Mouse (Mus musculus) forelimb bud, embryonic 11.5 days (tissue): Measurements from ENCODE around the gene P2rx6.
"Not testable (repeated sequence)": the region's sequence is repeated elsewhere in the genome, so short reads cannot be mapped to it uniquely, and the experiment has no call there.

Experiments used
- DNase-seq: peaks from one replicate; pipeline ENCODE4 v3.0.0-alpha.2; 2012; ENCODE audit warnings: low read depth, low spot score

Gene P2rx6

DNA sequence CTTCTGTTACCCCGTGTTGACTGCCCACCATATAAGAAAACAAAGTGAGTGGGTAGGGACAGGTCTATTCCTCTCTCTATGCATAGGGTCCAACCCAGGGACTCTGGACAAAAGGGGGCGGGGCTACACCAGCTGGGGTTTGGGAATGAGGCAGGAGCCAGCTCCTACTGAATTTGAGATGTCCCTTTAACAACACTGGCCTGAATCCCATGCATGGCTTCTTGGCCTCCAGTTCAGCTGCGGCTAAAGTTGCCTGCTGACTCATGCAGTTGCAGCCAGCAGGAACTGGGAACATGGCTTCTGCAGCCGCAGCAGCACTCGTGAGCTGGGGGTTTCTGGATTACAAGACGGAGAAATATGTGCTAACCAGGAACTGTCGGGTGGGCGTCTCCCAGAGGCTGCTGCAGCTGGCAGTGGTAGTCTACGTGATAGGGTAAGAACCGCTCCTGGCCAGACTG lies at the start of gene P2rx6:
Gene P2rx6, plus strand, starts transcription at position 135 of the 458 bp plus-strand sequence.
- DNase-seq: peak; percentile 42

DNA sequence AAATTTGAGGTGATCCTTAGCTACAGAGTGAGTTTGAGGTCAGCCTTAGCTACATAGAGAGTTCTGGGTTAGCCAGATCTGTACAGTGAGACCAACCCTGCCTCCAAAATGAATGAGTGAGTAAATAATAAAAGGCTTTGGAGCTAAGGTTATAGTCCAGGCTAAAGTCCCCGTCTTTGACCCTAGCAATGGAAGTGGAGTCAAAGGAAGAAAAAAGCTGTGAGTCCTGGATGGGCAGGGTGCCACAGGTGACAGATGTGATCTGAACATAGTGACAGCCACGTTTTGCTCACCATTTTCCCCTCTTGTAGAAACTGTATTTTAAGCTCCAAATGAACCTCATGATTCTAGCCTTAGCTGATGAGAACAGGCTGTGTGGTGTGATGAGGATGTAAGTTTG lies 42.8 kb upstream of the P2rx6 start:
- no peak for DNase-seq

DNA sequence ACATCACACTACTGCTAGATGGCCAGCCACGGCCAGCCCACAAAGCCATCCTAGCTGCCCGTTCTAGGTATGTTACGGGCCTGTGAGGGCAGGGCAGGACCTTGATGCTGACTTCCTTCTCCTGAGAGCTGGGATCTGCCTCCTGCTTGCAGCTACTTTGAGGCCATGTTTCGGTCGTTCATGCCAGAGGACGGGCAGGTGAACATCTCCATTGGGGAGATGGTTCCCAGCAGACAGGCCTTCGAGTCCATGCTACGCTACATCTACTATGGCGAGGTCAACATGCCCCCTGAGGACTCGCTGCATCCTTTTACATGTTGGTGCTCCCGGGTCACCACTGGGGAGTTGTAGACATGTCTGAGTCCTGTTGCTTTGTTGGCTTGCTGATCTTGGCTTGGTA lies 37.5 kb upstream of the P2rx6 start:
- no peak for DNase-seq

DNA sequence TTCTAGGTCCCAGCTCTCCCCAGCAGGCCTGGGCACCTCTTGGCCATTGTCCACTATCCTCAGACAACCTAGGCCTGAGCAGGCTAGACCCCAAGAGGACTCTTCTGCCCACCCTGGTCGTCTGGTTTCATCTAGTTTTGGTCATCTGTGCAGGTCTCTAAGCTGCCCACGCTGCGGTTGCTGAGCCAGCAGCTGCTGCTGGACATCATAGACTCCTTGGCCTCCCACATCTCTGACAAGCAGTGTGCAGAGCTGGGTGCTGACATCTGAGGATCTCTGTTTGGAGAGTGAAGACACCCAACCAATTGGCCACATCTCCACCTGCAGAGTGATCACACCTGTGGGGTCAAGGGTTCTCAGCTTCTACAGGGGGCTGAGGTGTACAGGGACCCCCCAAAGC lies 36.2 kb upstream of the P2rx6 start:
- no peak for DNase-seq

DNA sequence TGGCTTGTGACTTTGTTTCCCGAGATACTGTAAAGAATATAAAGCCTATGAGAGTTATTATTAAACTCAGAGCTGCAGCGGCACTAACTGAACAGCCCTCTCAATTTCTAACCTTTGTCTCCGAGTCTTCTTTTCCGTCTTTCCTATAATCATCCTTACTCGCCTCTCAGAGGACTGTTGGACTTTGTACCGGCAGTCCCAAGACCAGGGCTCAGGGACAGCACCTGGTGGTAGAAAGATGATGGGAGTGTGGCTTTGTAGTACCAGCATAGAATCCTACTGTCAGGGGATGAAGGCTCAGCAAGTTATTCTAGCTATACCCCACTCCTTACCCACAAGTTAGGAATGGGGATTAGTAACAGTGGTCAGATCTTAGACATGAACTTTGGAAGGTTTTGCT lies 35.5 kb upstream of the P2rx6 start:
- no peak for DNase-seq

DNA sequence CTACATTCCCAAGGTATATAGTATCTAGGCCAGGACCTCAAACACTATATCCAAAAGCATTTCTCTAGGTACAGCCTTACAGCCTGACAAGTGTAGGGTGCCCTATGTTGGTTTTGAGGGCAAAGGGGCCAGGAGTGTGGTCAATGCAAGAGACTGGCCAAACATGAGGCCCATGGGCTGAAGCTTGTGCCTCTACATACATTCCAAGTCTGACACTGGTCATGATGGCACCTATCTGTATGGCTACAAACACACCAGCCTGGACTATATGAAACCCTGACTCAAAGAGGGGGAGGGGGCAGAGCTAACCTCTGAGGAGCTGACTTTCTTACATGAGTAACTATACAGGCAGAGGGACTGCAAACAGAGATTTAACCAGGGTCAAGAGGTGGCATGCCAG lies 34.1 kb upstream of the P2rx6 start:
- no peak for DNase-seq

DNA sequence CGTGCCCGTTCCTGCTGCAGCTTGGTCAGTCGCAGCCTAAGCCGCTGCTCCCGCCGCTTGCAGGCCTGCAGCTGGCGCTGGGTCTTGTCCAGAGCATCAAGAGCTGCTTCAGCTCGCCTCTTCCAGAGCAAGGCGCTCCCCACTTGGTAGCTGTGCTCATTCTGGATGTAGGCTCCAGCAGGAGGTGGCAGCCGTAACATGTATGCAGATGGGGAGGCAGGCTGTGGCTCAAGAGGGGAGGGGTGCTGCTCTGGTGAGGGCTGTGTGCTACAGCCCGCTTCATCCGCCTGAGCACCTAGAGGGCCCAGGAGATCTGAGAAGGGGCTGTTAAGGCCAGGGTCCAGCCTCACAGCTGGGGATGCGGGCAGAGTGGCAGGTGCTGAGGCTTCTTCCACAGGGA lies 33.4 kb upstream of the P2rx6 start:
- DNase-seq: no peak

DNA sequence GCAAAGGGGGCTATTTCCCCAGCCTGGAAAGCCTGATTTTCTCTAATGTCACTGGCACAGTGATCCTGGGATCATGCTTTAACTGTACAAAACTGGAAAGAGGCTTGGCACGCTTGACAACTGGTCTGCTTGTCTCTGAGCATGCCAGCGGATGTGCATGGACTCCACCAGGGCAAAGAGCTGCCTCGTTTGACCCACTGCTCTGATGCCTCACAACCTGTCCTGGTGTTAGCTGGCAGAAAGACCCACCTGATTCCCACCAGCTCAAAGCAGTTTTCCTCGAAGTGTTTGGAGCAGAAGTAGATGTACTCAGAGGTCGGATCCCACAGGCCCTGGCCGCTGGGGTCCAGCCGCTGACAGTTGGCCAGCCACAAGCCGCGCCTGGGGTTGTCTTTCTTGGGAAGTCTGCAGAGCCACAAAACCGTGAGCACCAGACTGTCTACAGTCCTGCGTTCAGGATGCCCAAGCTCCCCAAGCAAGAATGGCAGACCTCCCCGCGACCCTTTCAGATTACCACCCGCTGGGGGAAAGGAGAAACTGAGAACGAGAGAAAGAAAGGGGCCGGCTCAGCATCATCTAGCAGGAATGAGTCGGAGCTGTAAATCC lies 31.6 kb upstream of the P2rx6 start:
- DNase-seq: no peak

DNA sequence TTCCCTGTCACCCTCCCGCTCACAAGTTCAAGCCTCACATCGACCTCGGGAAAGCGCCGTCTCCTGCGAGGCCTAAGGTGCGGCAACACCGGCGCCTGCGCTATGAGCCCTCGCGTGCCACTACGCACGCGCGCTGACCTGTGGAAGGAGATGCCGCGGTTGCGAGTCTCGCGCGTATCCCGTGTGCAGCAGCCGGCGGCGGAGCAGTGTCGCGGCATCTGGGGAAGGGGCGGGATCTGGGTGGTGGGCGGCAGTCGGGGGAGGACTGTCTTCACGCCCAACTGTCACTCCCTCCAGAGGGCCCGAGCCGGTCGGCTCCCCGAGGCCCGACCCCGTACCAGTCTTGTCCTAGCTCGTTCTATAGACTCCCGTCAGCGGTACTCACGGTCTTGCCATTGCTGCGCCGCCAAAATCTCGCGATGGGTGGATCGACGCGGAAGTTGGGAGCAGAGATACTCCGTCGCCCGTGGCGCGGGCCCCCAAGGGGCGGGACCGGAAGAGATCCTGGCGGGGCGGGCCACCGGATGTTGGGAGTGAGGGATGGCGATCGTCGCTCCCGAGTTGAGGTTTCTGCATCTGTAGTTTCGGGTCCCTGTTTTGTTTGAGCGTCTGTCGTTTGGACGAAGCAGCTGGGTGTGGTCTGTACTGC lies 30.9 kb upstream of the P2rx6 start, which contains the start of gene Thap7:
Gene Thap7, minus strand, starts transcription at position 497 of the 649 bp plus-strand sequence.
- DNase-seq: peak; percentile 97

DNA sequence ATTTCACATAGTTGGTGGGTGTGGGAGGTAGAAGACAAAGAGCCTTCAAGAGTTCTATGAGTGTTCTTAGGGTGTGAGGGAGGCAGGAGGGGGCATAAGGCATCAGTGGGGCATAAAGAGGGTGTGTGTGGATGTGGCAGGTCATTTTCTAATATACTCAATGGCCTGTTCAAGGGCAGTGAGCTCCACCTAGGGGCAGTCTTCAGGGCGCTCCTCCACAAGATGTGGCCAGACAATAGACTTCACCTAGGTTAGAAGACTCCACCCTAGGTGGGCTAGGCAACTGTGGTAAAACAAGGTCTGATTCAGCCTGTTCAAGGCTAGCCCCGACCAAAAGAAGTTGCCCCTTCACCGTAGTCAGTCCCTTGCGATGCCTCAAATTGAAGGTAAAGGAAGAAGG lies 29.4 kb upstream of the P2rx6 start:
- DNase-seq: no peak

DNA sequence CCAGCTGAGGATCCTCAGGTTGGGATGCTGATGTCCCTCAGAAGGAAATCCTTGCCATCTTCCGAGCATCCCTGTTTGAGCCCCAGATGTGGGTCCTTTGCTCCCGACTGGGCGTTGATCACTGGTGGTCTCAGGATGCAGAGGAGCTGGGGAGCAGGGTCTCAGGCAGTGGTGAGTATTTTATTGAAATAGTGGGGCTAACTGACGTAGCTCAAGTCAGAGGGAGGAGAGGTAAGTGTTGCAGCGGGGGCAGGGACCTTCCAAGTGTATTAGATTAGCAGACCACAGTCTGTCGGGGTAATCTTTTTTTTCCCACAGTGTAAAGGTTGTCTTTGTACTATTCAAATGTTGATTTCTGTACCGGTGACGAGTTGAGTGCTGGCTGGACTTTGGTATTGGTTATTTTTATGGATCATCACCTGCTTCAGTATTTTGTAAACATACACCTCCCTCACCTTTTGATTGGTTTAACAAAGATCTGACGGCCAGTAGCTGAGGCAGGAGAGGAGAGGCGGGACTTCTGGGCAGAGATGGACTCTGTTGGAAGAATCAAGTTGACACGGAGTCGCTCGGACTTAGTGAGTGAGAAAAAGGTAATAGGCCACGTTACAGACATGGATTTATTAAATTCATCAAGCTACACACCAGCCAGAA lies 28.9 kb upstream of the P2rx6 start:
- DNase-seq: no peak

DNA sequence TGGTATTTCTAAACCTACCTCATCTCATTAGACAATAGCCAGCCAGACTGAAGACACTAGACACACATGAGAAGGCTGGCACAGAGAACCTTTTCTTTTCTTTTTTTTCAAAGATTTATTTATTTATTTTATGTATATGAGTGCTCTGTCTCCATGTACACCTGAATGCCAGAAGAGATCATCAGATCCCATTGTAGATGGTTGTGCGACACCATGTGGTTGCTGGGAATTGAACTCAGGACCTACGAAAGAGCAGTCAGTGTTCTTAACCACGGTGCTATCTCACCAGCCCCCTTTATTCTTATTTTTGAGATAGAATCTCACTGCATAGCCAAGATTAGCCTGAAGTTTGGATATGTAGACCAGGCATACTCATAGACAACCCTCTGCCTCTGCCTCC lies 25.1 kb upstream of the P2rx6 start:
- DNase-seq: no peak

DNA sequence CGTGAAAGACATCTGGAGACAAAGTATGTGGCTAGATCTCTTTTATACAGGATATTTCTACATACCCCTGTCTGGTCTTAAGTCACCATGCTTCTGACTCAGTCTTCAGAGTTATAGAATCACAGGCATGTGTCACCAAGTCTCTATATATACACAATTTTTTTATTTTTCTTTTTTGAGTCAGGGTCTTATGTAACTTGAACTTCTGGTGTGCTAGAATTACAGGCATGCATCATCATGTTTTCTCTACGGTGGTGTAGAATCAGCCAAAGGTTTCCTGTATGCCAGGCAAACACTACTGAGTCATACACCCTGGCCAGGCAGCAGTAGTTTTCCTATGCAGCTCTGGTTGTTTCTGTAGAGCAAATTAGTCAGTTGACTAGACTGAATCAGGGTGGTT lies 19.1 kb upstream of the P2rx6 start:
- DNase-seq: no peak

DNA sequence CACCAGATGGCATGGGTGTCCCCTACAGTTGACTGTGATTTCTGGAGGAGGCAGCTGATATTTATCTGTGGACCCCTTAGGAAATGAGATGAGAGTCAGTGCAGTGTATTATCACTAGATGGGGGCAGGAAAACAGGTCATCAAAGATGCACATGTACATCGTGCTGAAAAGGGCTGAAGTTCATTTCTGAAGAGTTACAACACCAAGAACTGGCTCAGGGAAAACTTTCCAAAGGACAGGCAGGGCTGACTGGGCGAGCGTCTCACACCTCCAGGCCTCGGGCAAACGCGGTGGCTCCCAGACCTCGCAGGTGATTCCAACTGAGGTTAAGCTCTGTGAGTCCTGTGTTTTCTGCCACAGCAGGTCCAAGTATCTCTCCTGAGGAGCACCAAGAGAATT lies 8.8 kb upstream of the P2rx6 start:
- no peak for DNase-seq

DNA sequence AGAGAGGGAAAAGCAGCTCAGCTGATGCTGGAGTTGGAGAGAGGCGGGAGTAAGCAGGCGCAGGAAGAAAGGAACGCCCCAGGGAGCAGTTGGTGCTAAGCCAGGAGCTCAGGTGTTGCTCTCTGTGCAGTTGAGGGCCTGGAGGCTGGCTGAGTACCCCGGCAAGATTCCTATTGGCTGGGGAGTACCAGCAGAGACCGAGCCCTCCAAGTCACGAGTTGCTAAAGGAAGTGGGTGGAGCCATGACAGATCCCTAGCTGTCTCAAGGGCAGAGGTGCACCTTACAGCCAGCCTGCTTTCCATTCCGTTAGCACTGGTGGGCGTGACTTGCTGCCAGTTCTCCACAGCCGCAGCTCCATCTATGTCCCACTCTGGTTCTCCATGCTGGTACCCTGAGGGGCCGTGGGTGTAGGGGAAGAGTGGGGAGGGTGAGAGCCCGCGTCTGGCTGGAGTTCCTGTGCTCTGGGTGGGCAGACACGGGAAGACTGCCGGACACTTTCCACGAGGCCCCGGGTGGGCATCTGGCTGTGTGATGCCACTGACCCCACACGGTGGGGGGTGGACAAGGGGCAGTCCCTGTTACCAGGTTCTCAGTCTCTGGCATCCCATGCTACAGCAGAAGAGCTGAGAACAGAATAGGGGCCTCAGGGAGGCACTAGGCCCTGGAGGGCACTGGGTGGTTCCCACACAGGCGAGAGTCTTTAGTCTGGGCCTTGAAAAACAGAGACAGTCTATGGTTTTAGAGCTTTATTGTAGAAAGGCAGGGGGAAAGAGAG lies 7.6 kb upstream of the P2rx6 start:
- peak; percentile 81 for DNase-seq

DNA sequence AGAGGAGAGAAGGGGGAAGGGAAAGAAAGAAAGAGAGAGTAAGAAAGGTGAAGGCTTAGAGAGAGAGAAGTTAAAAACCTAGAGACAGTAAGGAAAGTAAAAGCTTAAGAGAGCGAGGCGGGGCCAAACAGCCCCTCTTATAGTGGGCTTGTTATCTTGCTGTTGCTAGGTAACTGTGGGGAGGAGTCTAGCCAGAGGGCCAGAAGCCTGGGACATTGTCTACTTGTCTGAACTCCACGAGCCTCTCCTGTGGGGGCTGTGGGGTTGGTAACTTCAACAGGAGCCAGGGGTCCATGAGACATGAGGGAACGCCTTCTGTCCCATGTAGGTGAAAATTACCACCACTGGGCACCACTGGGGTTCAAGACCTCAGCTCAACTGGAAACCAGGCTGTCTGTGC lies 7.0 kb upstream of the P2rx6 start:
- not testable (repeated sequence) for DNase-seq

DNA sequence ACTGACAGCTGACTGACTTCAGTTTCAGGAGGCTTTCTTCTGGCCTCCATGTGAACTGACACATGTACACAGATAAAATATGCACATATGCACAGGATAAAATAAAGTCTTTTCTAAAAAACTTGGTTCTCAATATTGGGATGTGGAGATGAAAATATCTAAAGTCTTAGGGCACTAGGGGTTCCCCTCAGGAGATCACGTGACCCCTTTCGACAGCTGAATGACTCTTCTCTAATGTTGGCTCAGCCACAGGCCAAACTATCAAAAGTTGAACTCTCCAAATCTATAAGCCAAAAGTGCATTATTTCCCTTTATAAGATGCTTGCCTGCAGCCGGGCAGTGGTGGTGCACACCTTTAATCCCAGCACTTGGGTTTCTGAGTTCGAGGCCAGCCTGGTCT lies 5.5 kb upstream of the P2rx6 start:
- no peak for DNase-seq

DNA sequence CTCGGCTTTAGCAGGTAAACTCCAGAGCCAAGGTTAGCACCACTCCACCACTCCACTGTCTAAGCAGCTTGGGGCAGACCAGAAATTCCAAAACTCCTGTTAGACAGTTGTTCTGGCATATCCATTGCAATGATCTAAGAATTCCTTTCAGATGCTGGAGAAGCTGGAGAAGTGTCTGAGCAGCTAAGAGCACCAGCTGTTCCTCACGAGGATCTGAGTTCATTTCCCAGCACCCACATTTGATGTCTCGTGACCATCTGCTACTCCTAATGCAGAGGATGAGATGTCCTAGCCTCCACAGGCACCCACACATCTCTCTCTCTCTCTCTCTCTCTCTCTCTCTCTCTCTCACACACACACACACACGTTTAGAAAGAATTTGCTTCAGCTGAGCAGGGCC lies 4.8 kb upstream of the P2rx6 start:
- DNase-seq: no peak

DNA sequence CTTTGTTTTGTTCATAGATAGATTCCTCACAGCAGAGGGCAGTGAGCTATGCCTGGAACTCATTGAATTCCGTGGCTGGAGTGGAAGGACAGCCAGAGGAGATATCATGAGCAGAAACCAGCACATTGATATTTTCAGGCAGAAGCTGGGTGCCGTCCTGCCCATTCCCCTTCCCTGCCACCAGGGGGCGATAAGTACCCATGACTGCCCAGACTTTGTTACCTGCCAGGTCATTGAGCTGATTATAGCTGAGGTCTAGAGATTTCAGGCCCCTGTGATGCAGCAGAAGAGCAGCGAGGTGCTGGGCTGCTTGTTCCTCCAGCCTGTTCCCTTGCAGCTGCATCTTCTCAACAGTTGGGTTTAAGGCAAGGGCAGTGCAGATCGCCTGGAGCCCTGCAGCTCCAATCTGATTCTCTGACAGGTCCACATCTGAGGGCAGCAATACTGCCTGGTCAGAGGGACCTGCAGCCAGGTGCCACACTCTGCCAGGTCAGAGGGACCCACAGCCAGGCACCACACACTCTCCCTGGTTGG lies 3.7 kb upstream of the P2rx6 start:
- DNase-seq: peak; percentile 71

DNA sequence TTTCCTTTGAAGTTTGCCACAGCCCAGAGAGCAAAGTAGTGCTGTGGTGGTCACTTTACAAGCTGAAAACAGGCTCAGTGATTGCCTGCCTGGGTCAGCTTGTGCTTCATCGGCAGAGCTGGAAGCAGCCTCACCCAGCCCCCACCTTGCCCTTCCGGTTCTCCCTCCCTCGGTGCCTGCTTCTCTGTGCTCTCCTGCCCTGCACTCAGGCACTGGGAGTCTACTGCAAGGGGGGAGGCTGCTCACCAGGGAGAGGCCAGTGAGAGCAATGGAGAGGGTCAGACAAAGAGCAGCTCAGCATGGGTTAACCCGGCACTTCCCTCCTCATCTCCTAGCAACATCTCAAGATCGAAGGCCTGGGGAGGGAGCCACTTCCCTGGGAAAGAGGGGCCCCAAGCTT lies 2.9 kb upstream of the P2rx6 start:
- no peak for DNase-seq

DNA sequence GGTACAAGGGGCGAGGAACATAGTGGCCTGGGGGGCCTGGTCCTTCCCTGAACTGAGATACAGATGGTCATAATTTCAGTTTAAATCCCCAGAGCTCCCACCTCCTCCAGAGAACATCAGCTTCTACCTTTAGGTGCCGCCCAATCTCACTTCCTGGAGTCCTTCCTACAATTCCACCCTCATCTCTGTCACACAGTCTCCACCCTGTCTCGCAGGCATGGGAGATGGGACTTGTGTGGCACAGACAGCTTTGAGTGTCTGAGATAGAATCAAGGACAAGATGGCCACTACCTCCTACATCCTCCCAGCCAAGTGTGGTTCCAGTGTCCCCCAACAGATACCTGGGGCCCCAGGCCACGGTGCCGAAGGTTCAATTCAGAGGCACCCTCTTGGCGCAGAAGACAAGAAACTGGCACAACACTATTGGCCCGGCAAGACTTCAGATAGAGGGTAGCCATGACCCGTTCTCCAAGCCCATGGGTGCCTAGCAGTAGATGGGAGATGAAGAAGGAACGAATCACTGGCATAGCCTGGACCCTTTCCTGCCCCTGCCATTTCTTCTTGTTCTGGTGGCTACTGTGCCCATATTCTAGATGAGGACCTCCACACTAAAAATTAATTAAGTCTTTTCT lies 2.2 kb upstream of the P2rx6 start:
- DNase-seq: no peak
